ENCODE assay signal across 1 mouse cellular context in the genomic region with DNA sequence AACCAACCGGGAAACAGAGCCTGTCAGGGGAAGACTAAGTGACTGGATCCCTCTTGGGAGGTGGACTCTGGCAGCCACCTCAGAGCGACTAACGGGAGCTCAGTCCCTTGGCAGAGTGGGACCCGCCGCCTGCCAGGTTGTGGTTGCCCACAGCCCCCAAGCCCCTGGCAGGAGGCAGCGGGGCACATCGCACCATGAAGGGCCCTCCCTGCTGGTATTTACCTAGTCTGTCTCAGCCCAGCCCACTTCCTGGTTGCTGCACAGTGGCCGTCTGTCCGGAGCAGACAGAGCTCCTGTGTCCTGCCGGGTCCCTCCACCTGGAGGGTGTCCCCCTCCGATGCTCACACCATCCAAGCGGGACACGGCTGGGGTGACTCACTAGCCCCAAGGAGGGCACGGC.
TF ChIP-seq lines count a peak whose summit lies in the region.

No protein-coding gene starts in this region.

TF ChIP-seq in CH12.LX, 34 proteins besides CTCF, POLR2A, EP300 and RAD21:
- TF ChIP-seq CHD2 (IDR thresholded peaks at IDR 0.05; ENCODE audit: low read length) (no peak), E2F4 (IDR thresholded peaks at IDR 0.05; ENCODE audit: insufficient replicate concordance, low read depth, low read length) (no peak), ELF1 (IDR thresholded peaks at IDR 0.05; ENCODE audit: low read depth, low read length) (peak; percentile 76), MYC (IDR thresholded peaks at IDR 0.05; ENCODE audit: low read depth, low read length) (no peak), ZC3H11A (IDR thresholded peaks at IDR 0.05; ENCODE audit: low read depth, low read length) (no peak), JUN (IDR thresholded peaks at IDR 0.05; ENCODE audit: insufficient read depth, low read depth, low read length) (no peak)
